Mouse (Mus musculus) stomach, postnatal 0 days (tissue): ENCODE measurements around the gene Apol9a.
"Not testable (repeated sequence)": the region's sequence is repeated elsewhere in the genome, so short reads cannot be mapped to it uniquely, and the experiment has no call there.

Experiments
- CTCF ChIP-seq: IDR thresholded peaks from 2 replicates; pipeline ENCODE4 v1.5.1; 2016; ENCODE audit warnings: antibody characterized with exemption, low read depth, mild to moderate bottlenecking, moderate library complexity
- EP300 ChIP-seq: optimal IDR thresholded peaks from 2 replicates; pipeline ENCODE3; 2016; ENCODE audit warnings: antibody characterized with exemption

DNA sequence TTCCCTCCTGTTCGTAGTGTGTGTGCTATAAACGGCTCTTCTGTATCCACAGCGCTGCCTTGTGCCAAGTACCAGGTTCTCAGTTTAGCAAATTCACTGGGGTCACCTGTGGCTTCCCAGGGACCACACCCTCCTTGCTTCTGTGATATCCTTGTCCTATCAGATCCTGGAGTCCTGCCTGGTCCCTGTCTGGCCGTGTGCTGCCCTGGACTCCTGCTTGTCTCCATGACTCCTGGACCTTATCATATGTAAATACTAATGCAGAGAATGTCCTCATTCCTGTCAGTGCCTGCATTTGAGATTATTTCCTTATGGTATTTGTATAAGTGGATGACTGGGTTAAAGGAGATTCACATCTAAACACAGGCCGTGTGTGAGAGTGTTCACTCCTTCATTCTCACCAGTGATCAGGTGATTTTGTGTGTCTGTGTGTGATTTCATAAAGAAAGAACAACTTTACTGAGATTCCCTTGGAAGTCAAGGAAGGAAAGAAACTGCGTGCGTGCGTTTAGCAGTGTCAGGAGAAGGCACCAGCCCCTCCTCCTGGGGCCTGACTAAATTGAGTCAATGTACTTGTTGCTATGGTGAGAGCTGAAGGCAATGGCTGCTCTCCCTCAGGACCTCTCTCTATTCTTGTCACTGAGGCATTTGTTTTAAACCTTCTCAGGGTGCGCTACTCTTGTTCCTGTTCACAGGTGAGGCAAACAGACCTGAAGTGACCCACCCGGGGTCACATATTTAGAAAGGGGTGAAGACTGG is 17.9 kb upstream of the Apol9a start:
- not testable (repeated sequence) for TF ChIP-seq CTCF, EP300
